Mouse (Mus musculus): ENCODE results near the gene Peli2. TPM values are rescaled to one million over a fixed set of nuclear protein-coding genes. Genes with fewer than 3 reads are reported as not detected.

The Peli2 gene
- polyA plus RNA-seq, 2 experiments = 9.1 to 14.5 TPM

- H3K9me3 ChIP-seq (ENCODE audit: control insufficient read depth, low read length) = no peaks in the 10 kb centered on the region
- H3K27ac ChIP-seq (replicated peaks; ENCODE audit: low read depth, low read length) = no peak overlapping the region
- TF ChIP-seq POLR2A (IDR thresholded peaks at IDR 0.05; ENCODE audit: borderline replicate concordance, extremely low read depth, insufficient read depth, insufficient read length) = no peak
- no peak overlapping the region for H3K4me2 ChIP-seq (replicated peaks; ENCODE audit: low read depth, low read length, severe bottlenecking)
- no peak overlapping the region for H3K9ac ChIP-seq (ENCODE audit: low read depth, low read length, severe bottlenecking)
- no peaks in the 10 kb centered on the region for H3K27me3 ChIP-seq (ENCODE audit: control insufficient read depth, insufficient read depth, low read length)
- 88% methylated on average over 7 of the region's 9 CpGs for WGBS
- H3K4me3 ChIP-seq (replicated peaks; ENCODE audit: low read length) = no peak overlapping the region
- DNase-seq (ENCODE audit: low spot score) = no peak
- no peaks in the 10 kb centered on the region for H3K36me3 ChIP-seq (ENCODE audit: control insufficient read depth, insufficient read depth, low read length)
- peaks cover 20% of the 10 kb centered on the region for H3K4me1 ChIP-seq (ENCODE audit: control insufficient read depth, insufficient read depth, low read length)
- no peak for ATAC-seq (ENCODE audit: low FRiP score, low read depth)
Observed at GRCm38 (mm10) chr14:48210089-48210488, 89.5 kb downstream of the Peli2 start.

GRCm38 (mm10) chr14:48211526-48211925 lies 90.9 kb downstream of the Peli2 start:
- no peak overlapping the region for H3K4me2 ChIP-seq (replicated peaks; ENCODE audit: low read depth, low read length, severe bottlenecking)
- DNase-seq (ENCODE audit: low spot score) (no peak), ATAC-seq (ENCODE audit: low FRiP score, low read depth) (no peak)
- H3K9ac ChIP-seq (ENCODE audit: low read depth, low read length, severe bottlenecking) = no peak overlapping the region
- H3K27me3 ChIP-seq (ENCODE audit: control insufficient read depth, insufficient read depth, low read length) = no peaks in the 10 kb centered on the region
- no peak overlapping the region for H3K4me3 ChIP-seq (replicated peaks; ENCODE audit: low read length)
- 83% methylated on average over 8 of the region's 8 CpGs for WGBS
- H3K4me1 ChIP-seq (ENCODE audit: control insufficient read depth, insufficient read depth, low read length) = peaks cover 18% of the 10 kb centered on the region
- H3K27ac ChIP-seq (replicated peaks; ENCODE audit: low read depth, low read length) = no peak overlapping the region
- no peaks in the 10 kb centered on the region for H3K9me3 ChIP-seq (ENCODE audit: control insufficient read depth, low read length)
- TF ChIP-seq POLR2A (IDR thresholded peaks at IDR 0.05; ENCODE audit: borderline replicate concordance, extremely low read depth, insufficient read depth, insufficient read length) = no peak
- no peaks in the 10 kb centered on the region for H3K36me3 ChIP-seq (ENCODE audit: control insufficient read depth, insufficient read depth, low read length)

GRCm38 (mm10) chr14:48212839-48213238 lies 92.2 kb downstream of the Peli2 start:
- no peak overlapping the region for H3K4me3 ChIP-seq (replicated peaks; ENCODE audit: low read length)
- H3K9ac ChIP-seq (ENCODE audit: low read depth, low read length, severe bottlenecking) = no peak overlapping the region
- 0 out of 2 replicates have a peak, but pooled peaks cover 15% of the 10 kb centered on the region for H3K4me1 ChIP-seq (ENCODE audit: control insufficient read depth, insufficient read depth, low read length)
- H3K27ac ChIP-seq (replicated peaks; ENCODE audit: low read depth, low read length) = no peak overlapping the region
- WGBS = 97% methylated on average over 11 of the region's 11 CpGs
- DNase-seq (ENCODE audit: low spot score) = no peak
- TF ChIP-seq POLR2A (IDR thresholded peaks at IDR 0.05; ENCODE audit: borderline replicate concordance, extremely low read depth, insufficient read depth, insufficient read length) = no peak
- ATAC-seq (ENCODE audit: low FRiP score, low read depth) = no peak
- H3K27me3 ChIP-seq (ENCODE audit: control insufficient read depth, insufficient read depth, low read length) = no peaks in the 10 kb centered on the region
- no peaks in the 10 kb centered on the region for H3K9me3 ChIP-seq (ENCODE audit: control insufficient read depth, low read length)
- no peak overlapping the region for H3K4me2 ChIP-seq (replicated peaks; ENCODE audit: low read depth, low read length, severe bottlenecking)
- H3K36me3 ChIP-seq (ENCODE audit: control insufficient read depth, insufficient read depth, low read length) = no peaks in the 10 kb centered on the region

- TF ChIP-seq POLR2A (IDR thresholded peaks at IDR 0.05; ENCODE audit: borderline replicate concordance, extremely low read depth, insufficient read depth, insufficient read length) = no peak
- no peak overlapping the region for H3K27ac ChIP-seq (replicated peaks; ENCODE audit: low read depth, low read length)
- no peaks in the 10 kb centered on the region for H3K36me3 ChIP-seq (ENCODE audit: control insufficient read depth, insufficient read depth, low read length)
- DNase-seq (ENCODE audit: low spot score) = no peak
- H3K9me3 ChIP-seq (ENCODE audit: control insufficient read depth, low read length) = no peaks in the 10 kb centered on the region
- no peaks in the 10 kb centered on the region for H3K27me3 ChIP-seq (ENCODE audit: control insufficient read depth, insufficient read depth, low read length)
- H3K4me1 ChIP-seq (ENCODE audit: control insufficient read depth, insufficient read depth, low read length) = 0 out of 2 replicates have a peak, but pooled peaks cover 15% of the 10 kb centered on the region
- 76% methylated on average over 15 of the region's 15 CpGs for WGBS
- ATAC-seq (ENCODE audit: low FRiP score, low read depth) = no peak
- H3K4me2 ChIP-seq (replicated peaks; ENCODE audit: low read depth, low read length, severe bottlenecking) = no peak overlapping the region
- no peak overlapping the region for H3K9ac ChIP-seq (ENCODE audit: low read depth, low read length, severe bottlenecking)
- no peak overlapping the region for H3K4me3 ChIP-seq (replicated peaks; ENCODE audit: low read length)
Observed at GRCm38 (mm10) chr14:48213593-48213992, 93.0 kb downstream of the Peli2 start.

- no peak for DNase-seq (ENCODE audit: low spot score)
- no peak for ATAC-seq (ENCODE audit: low FRiP score, low read depth)
- Histone ChIP-seq H3K4me1 (ENCODE audit: control insufficient read depth, insufficient read depth, low read length) (no peaks in the 10 kb centered on the region; the same call in none of the 2 replicates), H3K27me3 (ENCODE audit: control insufficient read depth, insufficient read depth, low read length) (no peaks in the 10 kb centered on the region), H3K9me3 (ENCODE audit: control insufficient read depth, low read length) (no peaks in the 10 kb centered on the region), H3K4me2 (replicated peaks; ENCODE audit: low read depth, low read length, severe bottlenecking) (no peak overlapping the region), H3K9ac (ENCODE audit: low read depth, low read length, severe bottlenecking) (no peak overlapping the region), H3K36me3 (ENCODE audit: control insufficient read depth, insufficient read depth, low read length) (0 out of 2 replicates have a peak, but pooled peaks cover 2% of the 10 kb centered on the region), H3K4me3 (replicated peaks; ENCODE audit: low read length) (no peak overlapping the region), H3K27ac (replicated peaks; ENCODE audit: low read depth, low read length) (no peak overlapping the region)
- TF ChIP-seq POLR2A (IDR thresholded peaks at IDR 0.05; ENCODE audit: borderline replicate concordance, extremely low read depth, insufficient read depth, insufficient read length) = no peak
- WGBS = 83% methylated on average over 9 of the region's 9 CpGs
Observed at GRCm38 (mm10) chr14:48222051-48222450, 101.4 kb downstream of the Peli2 start.

- Histone ChIP-seq H3K9ac (ENCODE audit: low read depth, low read length, severe bottlenecking) (no peak overlapping the region), H3K4me2 (replicated peaks; ENCODE audit: low read depth, low read length, severe bottlenecking) (no peak overlapping the region), H3K27ac (replicated peaks; ENCODE audit: low read depth, low read length) (no peak overlapping the region), H3K4me1 (ENCODE audit: control insufficient read depth, insufficient read depth, low read length) (no peaks in the 10 kb centered on the region; the same call in none of the 2 replicates), H3K9me3 (ENCODE audit: control insufficient read depth, low read length) (no peaks in the 10 kb centered on the region), H3K27me3 (ENCODE audit: control insufficient read depth, insufficient read depth, low read length) (no peaks in the 10 kb centered on the region), H3K4me3 (replicated peaks; ENCODE audit: low read length) (no peak overlapping the region), H3K36me3 (ENCODE audit: control insufficient read depth, insufficient read depth, low read length) (0 out of 2 replicates have a peak, but pooled peaks cover 2% of the 10 kb centered on the region)
- DNase-seq (ENCODE audit: low spot score) (no peak), ATAC-seq (ENCODE audit: low FRiP score, low read depth) (no peak)
- 82% methylated on average over 9 of the region's 9 CpGs for WGBS
- TF ChIP-seq POLR2A (IDR thresholded peaks at IDR 0.05; ENCODE audit: borderline replicate concordance, extremely low read depth, insufficient read depth, insufficient read length) = no peak
Observed at GRCm38 (mm10) chr14:48222684-48223083, 102.1 kb downstream of the Peli2 start.

Measured in limb, embryonic 14.5 days (tissue).